13 mouse cellular contexts compared by ENCODE assay signal in genomic region chr8:122954090-122954799, GRCm38 (mm10).
A peak's percentile ranks its signal among the peaks of the same experiment; 100 is the strongest.
DNase-seq lines count a peak whose midpoint lies in the region; ATAC-seq and TF ChIP-seq lines count a peak whose summit lies in the region.
"Had no signal": no experiment of that assay in that cellular context is flagged by ENCODE, and none has a peak within 500 bp of the region (broad histone marks: within the 10 kb centered on the region; RNA-seq: fewer than 3 reads in every experiment).

No protein-coding gene starts in this region.

- no peak for DNase-seq in left cerebral cortex, adult 2 months (ENCODE audit: extremely low spot score in 1 of 2, low spot score in 2 of 2)
- DNase-seq in left cerebral cortex, adult 9 months (ENCODE audit: low spot score in 2 of 2), result no peak
- no peak for DNase-seq in liver, embryonic 13.5 days
- peak; percentile 16 to 42 for DNase-seq in thymus, adult 18-20 months
- DNase-seq in cerebellum, adult 11 months, result no peak
- DNase-seq in adrenal gland, adult 8-10 months, result no peak
- no peak for DNase-seq in embryo, embryonic 9.5 days (ENCODE audit: extremely low spot score)
- DNase-seq: gastrocnemius, postnatal 25 days; kidney, postnatal 4 days; lung, adult 18-20 months had no signal

- intact Hi-C loops in left cerebral cortex, adult 2 months (cut with DNase I), result no loop called here

- no peaks in the 10 kb centered on the region for H3K36me3 ChIP-seq in ES-Bruce4 (ENCODE audit: control insufficient read depth, insufficient read depth, low read length, poor library complexity, severe bottlenecking)
- H3K36me3 ChIP-seq in liver, embryonic 13.5 days, result no peaks in the 10 kb centered on the region
- H3K36me3 ChIP-seq: hindbrain, embryonic 15.5 days; neural tube, embryonic 12.5 days had no signal

- H3K27me3 ChIP-seq in ES-Bruce4 (ENCODE audit: control insufficient read depth, insufficient read depth, low read length, poor library complexity, severe bottlenecking), result no peaks in the 10 kb centered on the region
- no peaks in the 10 kb centered on the region for H3K27me3 ChIP-seq in liver, embryonic 13.5 days
- H3K27me3 ChIP-seq: hindbrain, embryonic 15.5 days; neural tube, embryonic 12.5 days had no signal

- peaks cover 9% of the 10 kb centered on the region for H3K4me1 ChIP-seq in ES-Bruce4 (ENCODE audit: control insufficient read depth, insufficient read depth, low read length)
- H3K4me1 ChIP-seq in liver, embryonic 13.5 days (replicated peaks), result peaks cover 86% of the 10 kb centered on the region

- H3K4me3 ChIP-seq in left cerebral cortex, adult 2 months, result no peak overlapping the region
- H3K4me3 ChIP-seq in ES-Bruce4 (ENCODE audit: low read depth, low read length), result no peak overlapping the region
- no peak overlapping the region for H3K4me3 ChIP-seq in liver, embryonic 13.5 days (replicated peaks)
- H3K4me3 ChIP-seq: hindbrain, embryonic 15.5 days; neural tube, embryonic 12.5 days had no signal

- no peak for TF ChIP-seq EP300 in ES-Bruce4 (IDR thresholded peaks at IDR 0.05; ENCODE audit: insufficient read depth, low read depth, low read length)

- no peaks in the 10 kb centered on the region for H3K9me3 ChIP-seq in ES-Bruce4 (replicated peaks; ENCODE audit: control insufficient read depth, insufficient read depth, low read length, poor library complexity, severe bottlenecking)
- H3K9me3 ChIP-seq in liver, embryonic 13.5 days (replicated peaks), result no peaks in the 10 kb centered on the region
- H3K9me3 ChIP-seq: hindbrain, embryonic 15.5 days; neural tube, embryonic 12.5 days had no signal

- H3K4me2 ChIP-seq in liver, embryonic 13.5 days, result no peak overlapping the region
- H3K4me2 ChIP-seq: hindbrain, embryonic 15.5 days; neural tube, embryonic 12.5 days had no signal

- peak overlapping the region; percentile 40; the same call in 1 of the 2 replicates for H3K27ac ChIP-seq in left cerebral cortex, adult 2 months
- H3K27ac ChIP-seq in ES-Bruce4 (ENCODE audit: insufficient read depth, low read length), result 0 out of 2 replicates have a peak overlapping the region, but pooled peaks have one; percentile 1
- H3K27ac ChIP-seq in liver, embryonic 13.5 days, result peak overlapping the region; percentile 9; the same call in 1 of the 2 replicates
- H3K27ac ChIP-seq: hindbrain, embryonic 15.5 days; neural tube, embryonic 12.5 days had no signal

- ATAC-seq in liver, embryonic 13.5 days (ENCODE audit: low read depth), result peak; percentile 27

- TF ChIP-seq POLR2A in ES-Bruce4 (IDR thresholded peaks at IDR 0.05; ENCODE audit: insufficient read depth, low read length), result no peak

- WGBS in liver, embryonic 13.5 days (ENCODE audit: insufficient replicate concordance), result 27% methylated on average over 3 of the region's 3 CpGs

- TF ChIP-seq CTCF in left cerebral cortex, adult 2 months (IDR thresholded peaks at IDR 0.05), result no peak
- no peak for TF ChIP-seq CTCF in ES-Bruce4 (IDR thresholded peaks at IDR 0.05; ENCODE audit: low read depth, low read length)

- no peak overlapping the region for H3K9ac ChIP-seq in ES-Bruce4 (ENCODE audit: low read depth, poor library complexity, severe bottlenecking)
- 0 out of 2 replicates have a peak overlapping the region, but pooled peaks have one; percentile 0 for H3K9ac ChIP-seq in liver, embryonic 13.5 days
- H3K9ac ChIP-seq: hindbrain, embryonic 15.5 days; neural tube, embryonic 12.5 days had no signal

Comparison
In these comparisons a context has a peak if more than half of its experiments do, and no peak if none do; other contexts are left out.
1. DNase-seq: peak in thymus, adult 18-20 months (2 of 2); none in left cerebral cortex, adult 2 months (0 of 2), left cerebral cortex, adult 9 months (0 of 2), liver, embryonic 13.5 days (single experiment), cerebellum, adult 11 months (single experiment), adrenal gland, adult 8-10 months (single experiment) and embryo, embryonic 9.5 days (single experiment).
2. Peak in every context shown above with its lines, with median percentiles within 50 percentile points of each other: H3K27ac ChIP-seq.